Mouse (Mus musculus): ENCODE data around the gene Slain2.

Gene Slain2

DNA sequence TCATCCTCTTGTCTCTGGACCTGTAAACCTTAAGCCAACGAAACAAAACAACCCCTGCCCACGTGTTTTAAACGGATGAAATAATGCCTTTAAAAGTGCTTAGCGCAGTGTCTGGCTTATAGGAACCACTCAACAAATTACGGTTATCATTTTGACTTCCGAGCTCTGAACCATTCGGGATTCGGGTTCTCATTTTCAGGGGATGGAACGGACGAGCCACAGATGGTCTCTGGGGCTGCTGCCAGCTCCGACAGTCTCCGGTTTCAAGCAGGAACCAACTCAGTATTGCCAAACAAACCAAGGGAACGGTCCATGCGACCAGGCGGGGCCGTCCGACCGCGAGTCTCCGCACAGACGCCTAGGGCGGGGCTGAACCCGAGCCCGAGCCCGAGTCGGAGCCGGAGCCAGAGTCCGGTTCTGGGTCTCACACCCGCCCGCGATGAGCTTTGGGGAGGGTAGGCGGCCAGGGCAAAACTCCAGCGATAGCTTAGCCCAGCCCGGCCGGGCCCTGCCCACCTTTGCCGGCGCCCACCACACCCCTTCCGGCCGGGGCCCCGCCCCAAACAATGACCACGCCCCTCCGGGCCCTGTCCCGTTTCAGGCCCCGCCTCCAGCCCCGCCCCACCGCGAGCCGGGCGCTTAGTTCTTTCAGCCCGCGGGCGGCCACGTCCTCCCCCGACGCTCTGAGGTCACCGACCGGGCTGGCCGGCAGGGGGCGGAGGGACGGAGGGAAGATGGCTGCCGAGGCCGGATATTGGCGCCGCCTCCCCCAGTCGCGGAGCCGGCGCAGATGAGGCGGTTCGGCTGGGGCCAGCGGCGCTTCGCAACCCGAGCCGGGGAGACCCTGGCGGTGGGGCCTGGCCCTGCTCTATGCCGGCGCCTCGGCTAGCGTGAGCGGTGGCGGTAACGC lies at the start of gene Slain2:
TSS of gene Slain2 (plus strand) at position 657 of the 910 bp plus-strand sequence.
- peak; percentile 99 for DNase-seq

DNA sequence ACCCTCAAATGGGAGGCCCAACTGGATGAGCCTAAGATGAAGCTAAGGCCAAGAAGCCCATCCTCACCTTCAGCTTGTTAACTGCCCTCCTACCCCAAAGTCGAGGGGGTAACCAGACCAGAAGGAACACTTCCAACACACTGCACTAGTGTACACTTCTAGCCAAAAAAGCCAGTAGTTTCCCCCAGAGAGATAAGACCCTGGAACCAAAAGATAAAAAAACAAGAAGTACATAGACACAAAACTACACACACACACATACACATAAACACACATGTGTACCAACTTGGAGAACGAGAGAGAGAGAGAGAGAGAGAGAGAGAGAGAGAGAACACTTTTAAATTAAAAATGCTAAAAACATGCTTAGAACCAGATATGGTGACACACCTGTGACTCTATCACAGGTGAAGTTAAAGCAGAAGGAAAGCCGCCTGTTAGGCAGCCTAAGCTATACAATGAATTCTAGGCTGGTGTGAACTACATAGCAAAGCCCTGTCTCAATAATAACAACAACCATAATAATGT lies 49.4 kb upstream of the Slain2 start:
- DNase-seq = no peak

DNA sequence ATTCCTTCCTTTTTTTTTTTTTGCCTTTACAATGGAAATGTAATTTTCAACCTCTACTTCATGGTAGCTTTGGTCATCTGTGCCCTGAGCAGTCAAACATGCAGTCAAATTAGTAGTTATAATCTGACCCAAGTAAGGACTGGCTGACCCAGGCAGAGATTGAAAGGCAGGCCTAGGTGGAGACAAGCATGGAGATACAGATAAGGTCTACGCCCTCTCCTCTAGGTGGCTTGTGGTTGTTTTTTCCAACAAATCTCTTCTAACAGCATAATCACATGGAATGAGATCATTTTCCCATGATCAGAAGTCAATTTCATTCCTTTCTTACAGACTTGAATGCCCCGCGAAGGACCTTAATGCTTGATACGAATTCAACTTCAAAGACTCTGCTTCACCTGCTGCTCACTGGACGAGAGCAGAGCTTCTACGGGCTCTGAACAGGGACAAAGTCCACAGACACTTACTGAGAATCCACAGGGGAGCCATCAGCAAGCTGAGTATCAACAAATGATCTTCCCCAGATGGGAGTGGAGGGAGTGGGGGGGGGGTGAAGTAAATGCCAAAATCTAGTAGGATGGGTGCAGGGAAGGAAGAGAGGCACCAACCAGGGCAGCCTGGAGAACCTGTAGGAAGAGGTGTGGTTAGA lies 47.7 kb upstream of the Slain2 start:
- no peak for DNase-seq

DNA sequence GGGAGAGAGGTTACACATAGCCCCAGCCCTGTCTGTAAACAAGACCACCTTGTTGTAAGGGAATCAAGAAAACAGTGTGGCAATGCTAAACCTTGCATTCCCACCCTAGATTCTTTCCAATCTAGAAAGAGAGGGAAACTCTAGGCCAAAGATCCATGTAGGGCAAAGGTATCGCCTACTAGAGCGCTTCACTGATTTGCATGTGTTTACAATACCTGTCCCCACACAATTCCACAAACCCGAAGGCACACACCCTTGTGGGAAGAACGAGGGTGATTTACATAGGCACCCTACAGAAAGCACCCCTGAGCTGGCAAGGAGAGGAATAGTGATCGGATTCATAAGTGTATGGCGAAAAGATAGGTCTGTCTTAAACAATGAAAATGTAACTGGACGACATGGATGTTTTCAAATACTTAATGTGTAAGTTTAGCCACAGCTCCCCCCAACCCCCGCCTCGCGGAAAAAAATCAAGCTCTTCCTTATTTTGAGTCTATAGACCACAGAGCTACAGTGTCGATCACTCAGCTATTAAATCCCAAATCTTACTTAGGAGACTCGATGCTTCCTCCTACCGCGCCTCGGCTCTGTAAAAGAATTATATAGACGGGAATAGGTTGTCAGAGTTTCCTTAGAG lies 47.0 kb upstream of the Slain2 start:
- DNase-seq = no peak

DNA sequence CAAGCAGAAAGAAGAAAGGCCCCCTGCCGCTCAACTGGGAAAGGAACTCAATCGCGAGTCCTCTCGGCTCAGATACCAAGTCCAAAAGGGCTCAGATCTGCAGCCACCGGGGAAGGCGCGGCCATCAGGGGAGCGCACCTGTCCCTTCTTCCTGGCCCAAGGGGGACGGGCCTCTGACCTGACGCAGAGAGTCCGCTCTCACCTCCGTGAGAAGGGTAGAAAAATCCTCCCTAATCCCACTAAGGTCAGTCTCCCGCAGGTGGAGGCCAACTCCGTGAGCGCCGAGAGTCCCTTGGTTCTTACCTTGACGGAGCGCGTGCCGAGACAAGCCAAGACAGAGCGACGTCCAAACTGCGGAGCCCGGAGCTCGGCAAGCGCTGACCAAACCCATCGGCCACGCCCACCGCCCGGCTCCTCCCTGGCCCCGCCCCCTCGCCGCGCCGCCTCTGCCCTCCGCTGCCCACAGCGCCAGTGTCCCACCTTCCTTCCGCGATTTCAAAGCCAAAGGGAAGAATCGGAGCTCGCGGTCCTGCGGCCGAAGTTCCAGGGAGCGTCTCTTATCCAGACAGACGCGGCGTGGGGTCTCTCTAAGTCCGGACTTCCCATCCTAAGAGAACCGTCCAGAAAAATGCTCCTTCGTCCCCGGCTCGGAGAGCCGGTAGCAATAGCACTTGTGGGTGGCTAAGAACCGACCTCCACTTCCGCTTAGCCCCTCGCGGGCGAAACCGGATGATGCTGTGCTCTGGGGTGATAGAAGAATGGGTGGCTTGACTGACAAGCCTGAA lies 45.8 kb upstream of the Slain2 start, which contains the start of gene Tec:
TSS of gene Tec (minus strand) at position 393 of the 785 bp plus-strand sequence.
- DNase-seq = peak; percentile 91 to 93

DNA sequence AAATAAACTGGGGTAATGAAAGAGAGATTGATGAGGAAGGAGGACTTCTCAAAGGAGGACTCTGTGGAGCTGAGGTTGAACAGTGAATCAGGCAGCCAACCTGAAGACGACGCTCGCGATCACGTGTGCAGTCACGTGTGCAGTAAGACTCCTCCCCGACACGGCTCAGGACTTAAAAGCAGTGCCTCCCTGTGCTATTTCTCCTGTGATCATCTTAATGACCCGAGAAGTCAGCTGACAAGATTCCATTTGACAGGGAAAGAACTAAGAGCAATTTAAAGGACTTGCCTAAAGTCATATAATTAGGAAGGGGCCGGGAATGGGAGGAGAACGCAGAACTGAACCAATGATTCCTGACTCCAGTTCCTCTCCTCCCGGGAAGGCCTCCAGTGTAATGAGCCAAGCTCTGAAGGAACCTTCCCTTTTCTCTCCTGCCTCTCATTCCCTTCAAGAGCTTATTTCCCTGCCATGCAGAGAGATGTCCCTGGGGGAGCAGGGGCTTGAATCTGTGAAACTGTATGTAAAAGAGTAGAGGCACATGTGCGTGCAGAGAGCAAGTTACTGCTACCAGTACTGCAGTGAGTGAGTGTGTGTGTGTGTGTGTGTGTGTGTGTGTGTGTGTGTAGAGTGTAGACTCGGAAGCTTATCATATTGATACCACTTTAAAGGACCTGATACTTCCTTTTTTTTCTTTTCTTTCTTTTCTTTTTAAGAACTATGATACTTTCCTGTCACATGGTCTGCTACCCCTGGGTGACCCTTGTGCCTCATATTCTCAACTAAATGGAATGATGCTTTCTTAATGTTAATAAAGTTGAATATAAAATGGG lies 44.1 kb upstream of the Slain2 start:
- no peak for DNase-seq

DNA sequence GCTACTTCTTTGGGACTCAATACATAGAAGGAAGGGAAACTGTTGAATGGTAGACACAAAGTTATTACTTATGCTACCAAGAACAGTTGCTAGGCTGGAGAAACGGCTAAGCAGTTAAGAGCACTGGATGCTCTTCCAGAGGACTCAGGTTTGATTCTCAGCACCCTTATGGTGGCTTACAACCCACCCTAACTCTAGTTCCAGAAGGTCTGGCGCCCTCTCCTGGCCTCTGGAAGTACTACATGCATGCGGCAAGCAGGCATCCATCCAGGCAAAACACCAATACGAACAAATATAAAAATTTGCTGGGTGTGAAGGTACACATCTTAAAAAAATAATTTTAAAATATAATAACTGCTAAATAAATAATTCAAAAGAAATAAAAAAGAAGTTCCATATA lies 43.0 kb upstream of the Slain2 start:
- DNase-seq = no peak

DNA sequence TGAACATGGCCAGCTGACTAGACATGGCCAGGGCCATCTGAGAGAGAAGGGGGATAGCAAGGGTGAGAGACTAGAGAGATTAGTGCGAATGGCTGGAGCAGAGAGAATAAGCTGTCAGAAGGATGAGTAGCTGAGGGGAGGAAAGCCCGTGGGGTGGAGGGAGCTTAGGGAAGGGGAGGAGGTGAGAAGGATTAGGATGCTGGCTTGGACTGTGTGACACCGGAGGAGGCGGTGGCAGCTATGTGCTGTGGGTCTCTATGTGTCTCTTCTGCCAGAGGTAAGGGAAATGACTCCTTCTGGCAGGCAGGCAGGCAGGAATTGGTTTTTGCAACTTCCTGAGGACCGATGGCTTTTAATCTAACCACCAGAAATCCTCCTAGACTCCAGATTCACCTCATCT lies 34.4 kb upstream of the Slain2 start:
- DNase-seq = no peak

DNA sequence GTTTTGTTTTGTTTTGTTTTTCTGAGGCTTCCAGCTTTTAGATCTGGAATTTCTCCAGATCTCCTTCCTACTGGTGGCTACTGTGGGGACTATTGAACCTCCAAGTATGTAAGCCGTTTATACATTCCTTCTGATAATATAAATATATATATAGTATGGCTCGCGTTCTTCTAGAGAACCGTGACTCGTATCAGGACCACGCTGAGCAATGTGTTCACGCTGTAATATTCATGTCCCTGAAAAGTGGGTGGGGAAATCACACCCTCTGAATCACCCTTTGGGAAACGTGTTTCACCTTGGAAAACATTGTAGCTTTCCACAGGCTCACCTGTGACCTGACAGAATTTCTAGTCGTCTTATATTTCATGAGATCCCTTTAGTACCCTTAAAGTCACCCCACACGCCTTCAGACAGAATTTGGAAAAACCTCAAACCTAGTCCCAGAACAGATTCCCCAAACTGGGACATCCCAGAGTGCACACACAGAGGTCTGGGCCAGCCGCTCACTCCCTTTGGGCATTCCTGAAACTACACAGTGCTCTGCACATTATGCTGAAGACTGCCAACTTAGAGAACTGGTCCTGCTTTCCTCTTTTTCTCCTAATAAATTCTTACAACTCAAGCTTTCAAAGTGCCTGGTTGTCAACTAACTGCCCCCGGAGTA lies 32.2 kb upstream of the Slain2 start:
- DNase-seq = no peak

DNA sequence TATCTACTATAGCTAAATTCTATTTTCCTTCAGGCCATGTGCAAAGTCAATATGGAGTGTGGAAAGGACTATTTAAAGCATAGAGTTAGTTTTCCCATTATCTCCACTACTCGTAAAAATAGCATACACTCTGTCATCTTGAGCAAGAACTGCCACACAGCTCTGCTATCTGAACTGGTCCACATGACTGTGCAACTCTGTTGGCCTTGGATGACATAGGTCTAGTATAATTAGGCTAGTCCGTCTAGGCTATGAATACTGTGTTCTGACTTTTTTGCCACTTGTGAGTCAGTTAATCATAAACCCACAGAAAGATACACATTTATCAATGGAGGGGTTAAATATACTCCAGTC lies 31.7 kb upstream of the Slain2 start:
- no peak for DNase-seq

DNA sequence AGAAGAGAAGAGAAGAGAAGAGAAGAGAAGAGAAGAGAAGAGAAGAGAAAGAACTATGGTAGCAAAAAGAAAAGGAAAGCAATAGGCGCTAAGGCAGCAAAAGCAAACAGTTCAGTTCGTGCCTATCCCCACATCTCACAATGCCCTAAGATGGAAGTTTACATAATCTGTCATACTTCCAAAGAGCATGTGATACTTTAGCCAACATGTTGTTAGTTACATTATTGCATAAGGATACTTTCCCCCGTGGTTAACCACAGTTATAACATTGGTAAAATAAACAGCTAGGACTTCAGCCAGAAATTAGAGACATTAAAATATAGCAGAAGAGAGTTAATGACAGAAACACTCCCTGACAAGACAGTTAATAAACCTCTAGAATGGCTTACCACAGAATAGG lies 30.4 kb upstream of the Slain2 start:
- no peak for DNase-seq

DNA sequence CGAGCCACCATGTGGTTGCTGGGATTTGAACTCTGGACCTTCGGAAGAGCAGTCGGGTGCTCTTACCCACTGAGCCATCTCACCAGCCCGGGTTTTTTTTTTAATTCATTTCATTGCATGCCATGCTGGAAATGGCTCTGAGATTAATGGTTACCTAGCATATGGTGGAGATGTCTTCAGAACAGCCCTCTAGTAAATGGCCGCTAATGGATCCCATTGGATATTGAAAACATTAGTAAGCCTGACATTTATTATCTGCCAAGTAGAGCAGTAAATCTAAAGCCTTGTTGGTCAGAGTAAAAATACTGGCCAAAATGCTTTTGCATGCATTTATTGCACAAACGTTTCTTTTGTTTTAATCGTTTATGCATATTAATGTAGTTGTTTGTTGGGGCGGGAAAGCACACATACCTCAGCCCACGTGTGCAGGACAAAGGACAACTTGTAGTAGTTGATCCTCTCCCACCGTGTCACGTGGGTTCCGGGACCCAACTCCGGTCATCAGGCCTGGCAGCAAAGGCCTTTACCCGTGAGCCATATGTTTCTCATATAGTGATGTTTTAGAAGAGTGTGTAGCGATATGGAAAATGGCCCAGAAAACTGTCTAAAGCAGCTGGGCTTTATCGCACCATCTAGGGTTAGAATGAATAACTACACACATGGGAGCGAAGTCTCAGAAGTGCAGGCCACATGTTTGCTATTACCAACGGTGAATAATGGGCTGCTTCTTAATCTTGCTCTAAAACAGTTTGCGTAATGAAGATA lies 27.5 kb upstream of the Slain2 start:
- DNase-seq = no peak

DNA sequence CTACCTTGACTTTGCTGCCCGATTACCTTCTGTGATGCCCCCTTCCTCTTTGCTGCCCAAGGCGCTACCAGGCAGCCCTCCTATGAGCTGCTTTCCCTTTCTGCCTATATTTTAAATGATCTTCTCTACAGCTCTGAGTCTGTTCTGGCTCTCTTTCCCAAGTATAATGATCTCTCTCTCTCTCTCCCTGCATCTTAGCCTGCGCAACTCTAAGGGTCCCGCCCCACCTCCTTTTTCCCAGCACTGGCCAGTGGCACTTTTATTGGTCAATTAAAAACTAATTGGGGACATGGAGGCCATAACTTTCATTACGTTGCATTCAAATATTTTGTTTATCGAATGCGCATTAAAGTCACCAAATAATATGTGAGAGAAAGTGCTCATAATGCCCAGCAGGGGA lies 25.8 kb upstream of the Slain2 start:
- no peak for DNase-seq

DNA sequence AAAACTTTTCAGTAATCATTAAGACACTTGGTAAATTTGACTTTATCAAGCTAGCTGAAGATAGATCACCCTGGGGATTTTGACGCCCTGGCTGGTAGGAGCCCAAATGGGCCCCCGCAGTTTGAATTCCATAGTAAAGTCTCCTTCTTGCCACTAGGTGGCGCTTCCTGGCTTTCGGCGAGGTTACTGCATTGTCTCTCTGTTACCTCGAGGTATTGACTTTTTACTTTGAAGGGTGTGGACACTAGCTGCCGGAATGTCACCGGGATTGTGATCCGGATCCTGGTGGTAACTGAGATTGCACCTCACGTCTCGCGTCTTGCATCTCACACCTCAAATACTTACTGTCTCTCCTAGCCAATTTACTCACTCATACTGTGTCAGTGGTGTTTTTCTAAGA lies 22.6 kb upstream of the Slain2 start:
- DNase-seq = peak; percentile 66 to 71

DNA sequence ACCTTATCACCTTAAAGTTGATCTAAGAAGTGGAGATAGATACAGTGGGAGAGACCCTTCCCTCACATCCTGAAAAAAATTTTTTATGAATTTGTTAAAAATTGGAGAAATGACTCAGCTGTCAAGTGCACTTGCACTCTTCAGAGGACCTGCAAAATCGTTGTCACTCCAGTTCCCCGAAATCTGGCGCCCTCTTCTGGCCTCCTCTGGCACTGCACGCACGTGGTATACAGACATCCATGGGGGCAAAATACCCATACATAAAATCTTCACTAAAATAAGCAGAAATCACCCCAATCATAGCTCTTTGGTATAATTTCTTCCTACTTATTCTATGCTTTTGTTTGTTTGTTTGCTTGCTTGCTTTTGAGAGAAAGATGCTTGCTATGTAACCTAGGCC lies 20.1 kb upstream of the Slain2 start:
- peak in 1 of 2 experiments; percentile 55 for DNase-seq

DNA sequence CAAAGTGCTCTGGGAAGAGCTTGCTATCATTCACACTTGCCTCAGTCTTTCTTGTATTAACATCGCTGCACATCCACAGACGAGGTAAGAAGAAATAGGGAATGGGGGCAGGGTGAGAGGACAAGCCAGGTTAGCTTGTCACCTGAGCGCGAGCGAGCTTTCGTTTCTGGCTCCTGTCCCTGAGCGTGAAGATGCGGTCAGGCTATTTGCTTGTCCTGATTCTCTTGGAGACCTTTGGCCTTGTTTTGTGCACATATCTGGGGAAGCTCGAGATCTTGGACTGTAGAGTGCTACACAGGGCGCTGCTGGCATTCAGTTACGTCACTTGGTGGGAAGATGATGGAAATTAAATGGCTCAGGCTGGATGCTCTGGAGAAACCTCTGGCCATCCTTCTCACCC lies 18.8 kb upstream of the Slain2 start:
- no peak for DNase-seq

DNA sequence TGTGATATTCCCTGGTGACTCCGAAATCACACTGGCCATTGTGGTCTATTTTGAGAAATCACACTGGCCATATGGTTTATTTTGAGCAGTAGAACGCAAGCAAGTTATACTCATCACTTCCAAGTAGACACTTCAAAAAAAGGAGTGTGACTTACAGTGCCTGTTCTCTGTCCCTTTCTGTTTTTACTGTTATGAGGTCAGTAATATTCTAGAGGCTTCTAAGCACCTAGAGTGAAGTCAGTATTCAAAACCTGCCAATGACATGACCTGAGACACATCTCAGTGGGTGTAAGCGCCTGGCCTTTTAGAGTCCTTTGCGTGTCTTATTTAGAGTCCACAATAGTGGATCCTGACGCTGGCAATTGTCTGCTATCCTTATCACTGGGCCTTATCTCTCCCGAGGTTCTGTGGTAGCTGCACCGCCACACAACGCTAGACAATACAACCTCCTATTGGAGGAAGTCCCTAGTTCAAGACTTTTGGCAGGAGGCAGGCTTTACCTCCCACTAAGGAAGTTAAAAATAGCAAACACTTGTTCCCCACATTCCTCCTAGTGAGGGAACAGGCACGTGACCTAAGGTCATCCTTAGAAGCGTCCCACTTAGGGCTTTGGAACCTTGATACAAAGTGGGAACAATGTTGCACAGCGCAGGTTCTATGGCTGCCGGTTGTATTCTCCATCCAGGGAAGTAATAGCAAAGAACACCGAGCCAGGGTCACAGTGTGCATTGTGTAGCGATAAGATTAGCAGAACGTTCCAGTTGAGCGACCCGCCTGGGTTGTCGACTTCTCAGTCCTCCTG lies 17.4 kb upstream of the Slain2 start:
- DNase-seq = no peak

DNA sequence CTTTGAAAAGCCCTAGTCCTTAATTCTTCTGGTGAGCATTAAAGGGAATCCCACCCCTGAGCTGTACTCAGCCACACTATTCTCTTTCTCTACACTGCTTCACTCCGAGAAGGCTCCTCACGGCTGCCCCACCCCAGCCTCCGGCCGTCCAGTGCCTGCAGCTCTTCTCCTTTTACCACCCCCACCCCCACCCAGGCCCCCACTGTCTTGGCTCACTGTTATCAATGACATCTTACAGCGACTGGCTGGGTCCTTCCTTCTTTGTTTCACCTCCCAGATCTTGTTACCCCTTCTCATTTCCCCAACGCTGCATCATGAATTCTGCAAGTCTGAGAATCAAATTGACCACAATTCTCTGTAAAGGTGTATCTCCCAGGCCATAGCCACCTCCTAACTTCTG lies 16.1 kb upstream of the Slain2 start:
- no peak for DNase-seq

DNA sequence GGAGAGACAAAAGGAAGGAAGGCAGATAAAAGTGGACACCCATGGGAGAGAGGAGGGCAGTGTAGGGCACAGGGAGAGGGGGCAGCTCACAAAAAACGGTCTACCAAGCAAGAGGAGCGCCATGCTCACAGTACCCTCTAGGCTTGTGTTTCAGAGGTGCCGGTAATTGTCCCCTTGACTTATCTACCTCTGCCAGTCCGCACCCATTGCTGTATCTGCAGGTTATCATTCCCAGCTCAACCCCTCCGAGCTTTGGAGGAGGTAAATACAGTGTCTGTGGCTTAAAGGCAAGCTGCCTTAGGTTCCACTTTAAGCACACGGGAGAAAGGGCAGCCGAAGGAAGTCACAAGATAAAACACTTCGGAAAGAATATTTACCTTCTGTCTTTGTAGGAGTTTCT lies 14.8 kb upstream of the Slain2 start:
- no peak for DNase-seq

DNA sequence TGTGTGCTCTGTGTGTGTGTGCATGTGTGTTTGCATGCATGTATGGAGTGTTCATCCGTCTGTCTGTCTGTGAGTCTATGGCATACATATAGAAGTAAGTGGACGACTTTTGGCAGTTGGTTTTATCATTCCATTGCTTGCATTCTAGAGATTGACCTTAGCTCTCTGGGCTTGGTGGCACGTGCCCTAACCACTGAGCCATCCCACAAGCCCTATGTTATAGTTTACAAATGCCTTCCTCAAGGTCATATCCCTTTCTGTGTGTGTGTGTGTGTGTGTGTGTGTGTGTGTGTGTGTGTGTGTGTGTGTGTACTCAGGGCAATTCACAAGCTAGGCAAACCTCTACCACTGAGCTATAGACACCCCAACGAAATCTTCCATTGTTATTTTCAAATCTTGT lies 12.2 kb upstream of the Slain2 start:
- no peak for DNase-seq

Measured in cerebellum, postnatal 14 days (tissue).